Mouse (Mus musculus) WW6 (cell line): ENCODE measurements around the gene Rin1.

Experiments
- DNase-seq: peaks from one replicate; pipeline ENCODE4 v3.0.0-alpha.2; 2013; ENCODE audit warnings: low read depth, low spot score

Rin1 gene

GRCm38 (mm10) chr19:5094746-5095417 is 44.6 kb downstream of the Rin1 start:
- no peak for DNase-seq

DNA sequence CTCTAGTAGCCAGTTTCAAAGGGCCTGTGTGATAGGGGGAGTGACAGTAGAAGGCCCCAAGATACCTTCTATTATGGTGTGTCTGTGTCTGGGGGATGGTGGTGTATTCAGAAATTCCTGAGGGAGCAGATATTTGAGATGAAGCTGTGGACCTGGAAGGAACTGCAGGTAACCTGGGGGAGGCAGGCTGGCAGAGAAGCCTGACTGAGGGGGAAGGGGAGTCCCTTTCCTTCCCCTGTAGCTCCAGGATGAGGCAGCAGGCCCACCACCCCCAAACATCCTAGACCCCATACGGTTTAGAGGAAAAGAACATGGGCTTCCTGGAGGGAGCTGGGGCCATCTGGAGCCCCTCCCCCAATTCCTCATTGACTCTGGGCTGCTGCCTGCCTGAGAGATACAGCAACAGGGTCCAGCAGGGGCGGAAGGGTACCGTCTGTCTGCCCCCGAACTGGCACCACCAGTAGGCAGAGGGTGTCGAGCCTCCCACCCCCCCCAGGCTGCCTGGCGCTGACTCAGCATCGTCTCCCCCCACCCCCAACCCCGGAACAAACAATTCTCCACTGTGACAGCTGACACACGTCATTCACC is 45.7 kb downstream of the Rin1 start:
- no peak for DNase-seq

- DNase-seq, result no peak
Observed at GRCm38 (mm10) chr19:5097521-5098362, 47.5 kb downstream of the Rin1 start.

- DNase-seq, result no peak
Observed at GRCm38 (mm10) chr19:5098363-5099143, 48.3 kb downstream of the Rin1 start, which contains the start of gene Cnih2. Gene Cnih2, minus strand, starts transcription at chr19:5098521.

- no peak for DNase-seq
Observed at GRCm38 (mm10) chr19:5106074-5106473, 55.8 kb downstream of the Rin1 start.
